Mouse (Mus musculus): ENCODE results near the gene Icam5. TPM values are rescaled to one million over a fixed set of nuclear protein-coding genes. Genes with fewer than 3 reads are reported as not detected.
A peak's percentile ranks its signal among the peaks of the same experiment; 100 is the strongest.
"Not testable (repeated sequence)": the region's sequence is repeated elsewhere in the genome, so short reads cannot be mapped to it uniquely, and the experiment has no call there.

The Icam5 gene
- total RNA-seq (2021): not detected

DNA sequence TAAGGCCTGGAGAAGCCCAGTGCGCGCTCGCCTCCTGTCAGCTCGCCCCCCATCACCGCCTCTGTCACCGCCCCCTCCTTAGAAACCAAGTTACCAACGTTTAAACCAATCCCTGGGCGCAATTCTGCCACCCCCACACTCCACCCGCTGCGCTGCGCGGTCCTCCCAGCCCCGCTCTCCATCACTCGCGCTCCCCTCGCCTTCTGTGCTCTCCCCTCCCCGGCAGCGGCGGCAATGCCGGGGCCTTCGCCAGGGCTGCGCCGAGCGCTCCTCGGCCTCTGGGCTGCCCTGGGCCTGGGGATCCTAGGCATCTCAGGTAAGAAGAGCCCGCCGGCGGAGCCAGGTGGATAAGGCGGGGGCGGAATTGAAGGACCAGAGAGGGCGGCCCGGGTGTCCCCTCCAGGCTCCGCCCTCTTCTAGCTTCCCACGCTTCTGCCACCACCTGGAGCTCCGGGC, at the start of gene Icam5:
TSS of gene Icam5 (plus strand) at position 178 of the 456 bp plus-strand sequence.
- intact Hi-C loops (cut with DNase I): loop anchor here (5.0 kb wide), 1 partner anchor 105 kb away; no protein-coding TSS in a partner anchor
- no peak for DNase-seq (ENCODE audit: low spot score)

DNA sequence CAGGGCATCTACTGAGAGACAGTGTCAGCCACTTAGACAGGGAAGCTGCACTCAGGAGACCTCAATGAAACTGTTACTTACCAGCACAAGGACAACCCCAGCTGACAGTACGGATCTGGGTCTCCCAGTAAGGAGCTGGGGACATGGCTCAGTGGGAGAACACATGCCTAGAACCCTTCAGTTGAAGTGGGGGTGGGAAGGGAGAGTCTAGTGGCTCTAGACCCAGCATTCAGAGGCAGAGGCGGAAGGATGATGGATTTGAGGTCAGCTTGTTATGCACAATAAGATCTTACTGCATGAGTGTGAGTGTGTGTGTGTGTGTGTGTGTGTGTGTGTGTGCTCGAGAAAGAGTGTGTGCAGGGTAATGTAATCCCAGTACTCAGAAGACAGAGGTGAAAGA, 49.7 kb upstream of the Icam5 start:
- intact Hi-C loops (cut with DNase I): no loop called here
- DNase-seq (ENCODE audit: low spot score): no peak

DNA sequence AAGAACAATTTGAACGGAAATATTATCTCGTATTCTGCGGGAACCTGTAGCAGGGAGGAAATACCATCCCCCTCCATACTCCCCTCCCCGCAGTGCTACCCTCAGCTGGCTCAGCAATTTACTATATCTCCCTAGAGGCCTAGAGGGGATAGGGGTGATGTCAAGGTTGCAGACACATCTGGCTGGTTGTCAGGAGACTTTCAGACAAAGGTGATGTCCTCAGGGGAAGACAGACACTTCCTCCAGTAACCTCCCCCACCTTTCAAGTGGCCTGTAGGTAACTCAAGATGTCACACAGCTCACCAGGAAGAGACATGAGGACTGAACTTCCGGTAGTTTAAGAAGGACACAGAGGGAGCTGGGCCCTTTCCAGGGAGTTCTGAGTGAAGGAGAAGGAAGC, 48.7 kb upstream of the Icam5 start:
- no peak for DNase-seq (ENCODE audit: low spot score)
- intact Hi-C loops (cut with DNase I): no loop called here

DNA sequence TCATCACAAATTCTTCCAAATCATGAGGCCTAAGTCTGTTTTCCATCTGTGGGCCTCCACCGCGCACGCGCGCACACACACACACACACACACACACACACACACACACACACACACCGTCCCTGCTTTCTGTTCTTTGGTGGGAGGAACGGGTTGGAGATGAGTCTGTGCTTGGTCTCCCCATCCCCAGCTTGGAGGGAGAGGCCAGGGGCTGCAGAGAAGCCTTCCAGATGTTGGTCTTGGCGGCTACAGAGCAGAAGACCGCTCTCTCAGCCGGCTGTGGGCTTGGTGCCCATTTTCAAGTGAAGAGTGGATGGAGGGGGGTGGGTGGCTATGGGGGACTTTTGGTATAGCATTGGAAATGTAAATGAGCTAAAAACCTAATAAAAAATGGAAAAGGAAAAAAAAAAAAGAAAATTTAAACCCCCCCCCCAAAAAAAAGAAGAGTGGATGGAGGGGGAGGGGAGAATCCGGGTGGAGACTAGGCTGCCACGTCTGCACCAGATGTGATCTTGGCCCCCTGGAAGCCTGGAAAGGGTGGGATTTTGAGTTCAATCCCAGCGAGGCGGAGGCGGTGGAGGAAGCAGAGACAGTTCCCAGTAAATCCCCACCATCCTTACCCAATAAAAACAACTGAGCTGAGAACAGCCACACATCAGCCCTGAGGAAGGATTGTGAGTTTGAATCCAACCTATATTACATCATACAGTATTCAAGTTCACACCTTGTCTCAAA, 44.8 kb upstream of the Icam5 start:
- intact Hi-C loops (cut with DNase I): no loop called here

DNA sequence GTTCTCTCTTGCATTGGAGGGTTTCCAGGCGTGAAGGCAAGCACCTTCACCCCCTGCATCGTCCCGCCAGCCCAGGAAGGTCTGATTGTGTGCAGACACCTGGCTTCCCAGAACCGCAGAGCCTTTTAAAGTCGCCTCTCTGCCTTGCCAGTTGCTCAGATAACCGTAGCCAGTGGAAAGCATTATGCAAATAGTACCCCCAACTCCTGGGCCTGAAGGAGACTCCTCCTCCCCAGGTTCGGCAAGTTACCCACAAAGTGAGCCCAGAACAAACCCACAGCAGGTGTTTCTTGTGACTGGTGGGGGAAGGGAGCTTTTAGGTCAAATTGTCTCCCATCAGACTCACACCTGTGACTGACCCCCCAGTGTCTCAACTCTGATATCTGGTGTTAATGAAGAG, 43.9 kb upstream of the Icam5 start:
- DNase-seq (ENCODE audit: low spot score): no peak
- intact Hi-C loops (cut with DNase I): no loop called here

More for the DNA sequence above, 44.8 kb upstream of the Icam5 start:
- DNase-seq (ENCODE audit: low spot score): peak; percentile 58

DNA sequence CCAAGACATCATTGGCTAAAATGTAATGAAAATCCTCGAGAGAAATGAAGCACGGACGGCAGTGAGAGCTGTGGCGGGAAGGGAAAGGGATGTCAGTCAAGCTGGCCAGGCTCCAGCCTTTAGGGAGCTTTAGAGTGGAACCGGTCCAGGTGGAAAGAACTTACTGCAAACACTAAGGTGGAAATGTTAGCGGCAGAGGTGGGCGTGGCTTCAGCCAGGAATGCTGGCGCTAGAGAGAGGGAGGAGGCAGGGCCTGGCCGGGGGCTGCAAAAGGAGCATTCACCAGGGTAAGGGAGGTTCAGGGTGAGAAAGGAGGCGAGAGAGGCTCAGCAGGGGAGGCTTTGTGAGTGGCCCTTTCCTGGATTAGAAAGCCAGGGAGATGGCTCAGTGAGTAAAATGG, 41.0 kb upstream of the Icam5 start:
- no peak for DNase-seq (ENCODE audit: low spot score)
- intact Hi-C loops (cut with DNase I): no loop called here

DNA sequence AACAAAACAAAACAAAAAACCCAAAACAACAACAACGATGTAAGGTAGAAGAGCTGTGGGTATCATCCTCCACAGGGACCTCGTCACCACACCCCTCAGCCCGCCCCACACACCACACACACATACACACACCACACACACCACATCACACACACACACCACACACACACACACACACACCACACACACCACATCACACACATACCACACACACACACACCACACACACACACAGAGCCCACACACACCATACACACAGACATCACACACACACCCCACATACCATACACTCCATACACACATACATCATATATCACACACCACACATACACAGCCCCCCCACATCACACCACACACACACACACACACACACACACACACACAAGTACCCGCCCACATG, 40.3 kb upstream of the Icam5 start:
- intact Hi-C loops (cut with DNase I): no loop called here
- DNase-seq (ENCODE audit: low spot score): no peak

DNA sequence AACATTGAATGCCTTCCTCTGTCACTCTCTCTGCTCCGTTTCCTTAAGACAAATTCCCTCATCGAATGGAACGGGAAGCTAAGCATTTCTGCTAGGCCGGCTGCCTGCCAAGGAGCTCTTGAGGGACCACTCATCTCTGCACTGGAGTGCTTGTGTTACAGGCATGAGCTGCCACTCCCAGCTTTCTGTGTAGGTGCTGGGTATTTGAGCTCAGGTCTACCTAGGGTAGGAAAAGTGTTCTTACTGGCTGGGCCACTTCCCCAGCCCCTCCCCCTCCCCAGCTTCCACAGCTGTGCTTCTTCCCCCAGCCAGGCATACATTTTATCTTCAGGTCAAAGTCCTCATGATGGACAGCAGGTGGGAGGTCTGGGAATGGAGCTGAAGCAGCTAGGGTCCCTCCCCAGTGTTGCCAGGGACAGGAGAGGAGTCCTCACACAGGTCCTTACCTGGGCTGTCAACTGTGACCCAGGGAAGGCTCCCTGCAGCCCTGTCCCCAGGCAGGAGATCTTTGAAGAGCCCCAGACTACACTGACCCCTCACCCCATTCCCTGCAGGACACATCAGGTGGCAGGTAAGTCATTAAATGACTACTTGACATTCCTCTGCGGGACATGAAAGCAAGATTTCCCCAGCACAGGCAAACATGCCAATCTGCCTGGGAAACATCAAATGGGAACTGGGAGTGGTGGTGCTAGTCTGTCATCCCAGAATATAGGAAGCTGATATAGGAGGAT, 38.5 kb upstream of the Icam5 start:
- intact Hi-C loops (cut with DNase I): no loop called here

DNA sequence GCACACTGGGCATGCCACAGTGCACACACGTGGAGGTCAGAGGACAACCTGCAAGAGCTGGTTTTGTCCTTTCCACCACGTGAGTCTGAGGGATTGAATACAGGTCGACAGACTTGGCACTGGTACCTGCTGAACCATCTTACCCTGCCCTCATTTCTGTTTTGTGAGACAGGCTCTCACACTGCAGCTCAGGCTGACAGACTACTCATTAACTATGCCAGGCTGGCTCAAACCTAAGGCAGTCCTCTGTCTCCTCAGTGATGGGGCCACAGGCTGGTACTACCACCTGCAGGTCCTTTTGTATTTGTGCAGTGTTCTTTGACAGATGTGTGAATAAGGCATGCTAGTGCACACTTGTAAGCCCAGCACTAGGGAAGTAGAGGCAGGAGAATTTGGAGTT, 36.8 kb upstream of the Icam5 start:
- intact Hi-C loops (cut with DNase I): loop anchor here (5.0 kb wide), 1 partner anchor 78 kb away; no protein-coding TSS in a partner anchor
- DNase-seq (ENCODE audit: low spot score): no peak

More for the DNA sequence above, 38.5 kb upstream of the Icam5 start:
- DNase-seq (ENCODE audit: low spot score): no peak

DNA sequence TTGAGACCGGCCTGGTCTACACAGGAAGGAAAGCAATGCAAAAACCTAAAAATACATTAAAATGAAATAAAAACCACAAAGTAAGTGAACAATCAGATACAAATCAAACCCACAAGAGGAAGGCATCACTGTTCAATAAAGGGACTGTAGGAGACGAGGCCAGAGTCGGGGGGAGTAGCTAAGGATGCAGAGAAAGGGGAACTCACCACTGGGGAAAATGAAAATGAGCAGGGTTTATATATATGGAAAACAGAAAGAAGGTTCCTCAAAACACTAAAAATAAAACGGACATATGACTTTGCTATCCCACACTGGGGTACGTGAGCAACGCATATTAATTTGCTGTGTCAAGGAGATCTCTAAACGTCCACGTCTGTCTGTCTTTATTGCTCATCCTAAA, 34.8 kb upstream of the Icam5 start:
- no peak for DNase-seq (ENCODE audit: low spot score)
- intact Hi-C loops (cut with DNase I): loop anchor here (5.0 kb wide), 1 partner anchor 80 kb away; no protein-coding TSS in a partner anchor

DNA sequence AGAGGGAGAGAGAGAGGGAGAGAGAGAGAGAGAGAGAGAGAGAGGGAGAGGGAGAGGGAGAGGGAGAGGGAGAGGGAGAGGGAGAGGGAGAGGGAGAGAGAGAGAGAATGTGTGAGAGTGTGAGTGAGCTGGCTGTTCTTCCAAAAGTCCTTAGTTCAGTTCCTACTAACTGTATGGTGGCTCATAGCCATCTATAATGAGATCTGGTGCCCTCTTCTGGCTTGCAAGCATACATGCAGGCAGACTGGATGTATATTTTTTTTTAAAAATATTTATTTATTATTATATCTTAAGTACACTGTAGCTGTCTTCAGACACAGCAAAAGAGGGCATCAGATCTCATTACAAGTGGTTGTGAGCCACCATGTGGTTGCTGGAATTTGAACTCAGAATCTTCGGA, 33.5 kb upstream of the Icam5 start:
- DNase-seq (ENCODE audit: low spot score): not testable (repeated sequence)
- intact Hi-C loops (cut with DNase I): loop anchor here (5.0 kb wide), 1 partner anchor 81 kb away; no protein-coding TSS in a partner anchor

DNA sequence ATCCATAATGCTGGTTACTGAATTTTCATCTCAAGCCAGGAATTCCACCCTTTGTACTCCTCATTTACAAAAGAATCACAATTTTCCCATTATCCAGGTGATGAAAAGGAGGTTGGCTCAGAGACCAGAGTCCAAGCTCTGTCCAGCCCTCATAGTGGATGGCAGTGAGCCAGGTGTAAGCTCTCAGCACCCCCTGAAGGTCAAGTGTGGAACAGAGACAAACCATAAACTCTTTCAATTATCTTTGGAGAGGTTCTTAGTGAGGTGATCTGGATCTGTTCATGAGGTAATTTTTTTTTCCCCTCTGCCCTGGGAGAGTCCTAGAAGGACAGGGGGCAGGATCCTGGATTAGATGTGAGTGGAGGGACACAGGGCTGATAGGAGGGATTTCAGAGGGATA, 31.1 kb upstream of the Icam5 start:
- intact Hi-C loops (cut with DNase I): loop anchor here (2.0 to 5.0 kb wide), 4 partner anchors 24 to 136 kb away; partner anchors contain the start of gene S1pr2
- DNase-seq (ENCODE audit: low spot score): no peak

DNA sequence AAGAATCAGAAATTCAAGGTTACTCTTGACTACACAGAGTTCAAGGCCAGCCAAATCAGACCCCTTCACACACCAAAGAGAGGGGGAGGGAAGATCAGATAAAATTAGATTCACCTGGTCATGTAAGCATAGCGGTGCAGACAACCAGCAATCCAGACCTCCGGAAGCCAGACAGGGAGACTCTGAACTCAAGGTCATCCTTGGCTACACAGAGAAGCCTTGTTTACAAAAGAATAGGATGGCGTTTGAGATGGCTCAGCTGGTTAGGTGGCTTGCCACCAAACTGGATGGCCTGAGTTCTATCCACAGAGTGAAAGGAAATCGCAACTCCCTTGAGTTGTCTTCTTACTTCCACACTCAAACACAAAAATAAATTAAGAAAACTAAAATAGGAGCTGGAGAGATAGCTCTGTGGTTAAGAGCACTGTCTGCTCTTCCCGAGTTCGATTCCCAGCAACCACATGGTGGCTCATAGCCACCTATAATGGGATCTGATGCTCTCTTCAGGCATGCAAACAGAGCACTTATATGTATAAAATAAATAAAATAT, 30.1 kb upstream of the Icam5 start:
- intact Hi-C loops (cut with DNase I): loop anchor here (2.0 to 5.0 kb wide), 5 partner anchors 25 to 136 kb away; partner anchors contain the start of genes Icam4 and S1pr2
- DNase-seq (ENCODE audit: low spot score): no peak

DNA sequence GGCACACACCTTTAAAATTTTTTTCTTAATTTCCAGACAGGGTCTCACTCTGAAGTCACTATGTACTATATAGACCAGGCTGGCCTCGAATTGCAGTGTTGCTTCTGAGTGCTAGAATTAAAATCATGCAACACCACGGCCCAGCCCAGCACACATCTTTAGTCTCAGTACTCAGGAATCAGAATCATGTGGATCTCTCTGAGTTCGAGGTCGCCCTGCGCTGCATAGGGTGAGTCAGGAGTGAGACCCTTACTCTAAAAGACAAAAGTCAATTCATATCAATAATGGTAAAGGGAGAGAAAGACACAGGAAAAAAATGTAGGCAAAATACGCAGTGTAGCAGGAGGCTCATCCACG, 29.6 kb upstream of the Icam5 start:
- DNase-seq (ENCODE audit: low spot score): no peak
- intact Hi-C loops (cut with DNase I): loop anchor here (2.0 to 5.0 kb wide), 3 partner anchors 27 to 135 kb away; partner anchors contain the start of gene Icam4

DNA sequence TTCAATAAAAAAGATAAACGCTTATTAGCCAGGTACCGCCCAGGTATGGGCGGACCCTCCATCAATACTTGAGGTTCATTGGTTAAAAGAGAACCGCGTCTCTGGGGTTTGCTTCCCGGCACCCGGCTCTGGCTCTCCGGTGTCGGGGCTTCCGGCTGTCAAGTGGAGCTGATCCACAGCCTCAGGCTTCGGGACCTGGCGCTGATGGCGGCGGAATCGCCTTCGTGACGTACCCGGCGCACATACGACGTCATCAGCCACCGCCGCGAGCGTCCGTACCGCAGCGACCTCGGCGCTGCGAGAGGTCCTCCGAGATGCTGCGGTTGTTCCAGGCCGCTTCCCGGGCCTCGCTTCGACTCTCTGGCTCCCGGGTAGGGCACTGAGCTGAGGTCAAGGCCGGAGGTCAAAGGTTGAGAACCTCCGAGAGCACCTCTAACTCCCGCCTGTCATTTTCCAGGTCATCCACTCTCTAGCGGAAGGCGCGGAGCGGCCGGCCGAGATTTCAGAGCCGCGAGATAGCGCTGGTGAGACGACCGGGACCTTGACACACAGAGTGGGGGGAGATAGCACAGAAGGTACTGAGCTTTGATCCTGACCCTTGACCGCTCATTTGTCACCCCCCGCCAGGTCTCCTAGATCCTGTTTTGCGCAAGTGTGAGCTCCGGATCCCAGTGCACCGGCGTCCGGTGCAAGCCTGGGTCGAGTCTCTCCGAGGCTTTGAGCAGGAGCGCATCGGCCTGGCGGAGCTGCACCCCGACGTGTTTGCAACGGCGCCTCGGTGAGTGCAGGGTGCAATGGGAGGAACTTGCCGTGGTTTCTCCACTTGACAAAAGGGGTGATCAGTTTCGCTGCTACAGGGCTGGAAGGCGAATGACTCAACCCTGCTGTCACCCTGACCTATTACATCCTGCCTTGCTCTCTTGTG, 29.0 kb upstream of the Icam5 start, which contains the start of gene Mrpl4:
TSS of gene Mrpl4 (plus strand) at position 112 of the 925 bp plus-strand sequence.
- DNase-seq (ENCODE audit: low spot score): peak; percentile 67
- intact Hi-C loops (cut with DNase I): loop anchor here (2.0 to 5.0 kb wide), 3 partner anchors 26 to 134 kb away; partner anchors contain the start of gene Icam4

DNA sequence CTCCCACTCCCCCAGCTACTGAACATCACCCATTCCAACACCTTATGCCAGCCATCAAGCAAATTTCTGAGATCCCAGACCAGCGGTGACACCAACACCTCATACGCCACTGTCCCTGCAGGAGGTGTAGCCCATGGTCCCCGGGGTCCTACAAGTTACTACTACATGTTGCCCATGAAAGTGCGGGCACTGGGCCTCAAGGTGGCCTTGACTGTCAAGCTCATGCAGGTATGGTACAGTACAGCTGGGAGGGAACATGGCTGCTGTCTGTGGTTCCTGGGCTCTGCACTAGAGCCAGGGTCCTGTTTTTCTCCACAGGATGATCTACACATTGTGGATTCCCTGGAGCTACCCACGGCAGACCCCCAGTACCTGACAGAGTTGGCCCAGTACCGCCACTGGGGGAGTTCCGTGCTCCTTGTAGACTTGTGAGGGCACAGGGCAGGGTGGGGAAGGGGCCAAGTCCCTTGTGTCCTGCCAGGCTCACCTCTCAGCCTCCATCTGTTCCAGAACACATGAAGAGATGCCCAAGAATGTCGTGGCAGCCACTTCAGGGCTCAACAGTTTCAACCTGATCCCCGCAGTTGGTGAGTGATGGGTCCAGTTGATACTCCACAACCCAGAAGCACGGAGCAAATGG, 24.4 kb upstream of the Icam5 start:
- intact Hi-C loops (cut with DNase I): no loop called here
- no peak for DNase-seq (ENCODE audit: low spot score)

DNA sequence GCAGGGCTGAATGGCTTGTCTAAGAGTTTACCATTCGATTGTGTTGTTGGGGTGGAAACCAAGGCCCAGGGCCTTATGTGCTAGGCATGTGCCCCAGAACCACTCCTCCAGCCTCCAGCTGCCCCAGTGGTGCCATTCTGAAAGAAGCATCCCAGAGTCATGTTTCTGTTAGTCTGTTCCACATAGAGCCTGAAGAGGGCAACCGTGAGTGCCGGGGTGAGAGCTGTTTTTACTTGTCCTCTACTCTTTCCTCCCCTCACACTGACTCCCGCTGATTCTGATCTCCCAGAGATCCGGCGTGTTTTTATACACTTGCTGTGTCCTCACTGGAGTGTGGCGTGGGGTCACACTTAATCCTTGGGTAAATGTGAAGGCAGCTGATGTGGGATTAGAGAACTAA, 23.9 kb upstream of the Icam5 start:
- intact Hi-C loops (cut with DNase I): no loop called here

DNA sequence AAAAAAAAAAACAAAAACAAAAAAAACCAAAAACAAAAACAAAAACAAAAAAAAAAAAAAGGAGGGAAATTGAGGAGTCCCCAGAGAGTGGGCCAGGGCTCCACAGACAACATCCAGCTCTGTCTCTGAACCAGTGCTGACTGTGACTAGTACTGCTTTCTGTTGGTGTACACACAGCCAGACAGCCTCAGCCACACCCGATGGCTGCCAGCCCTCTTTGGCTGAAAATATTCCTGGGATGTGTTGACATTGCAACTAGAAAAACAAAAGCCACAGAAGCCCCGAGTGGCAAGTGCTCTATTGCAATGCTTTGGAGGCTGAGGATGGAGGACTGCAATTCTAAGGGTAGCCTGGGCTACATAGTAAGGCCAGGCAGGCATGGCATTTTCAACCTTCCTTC, 21.5 kb upstream of the Icam5 start:
- peak; percentile 35 for DNase-seq (ENCODE audit: low spot score)
- intact Hi-C loops (cut with DNase I): no loop called here

More for the DNA sequence above, 23.9 kb upstream of the Icam5 start:
- no peak for DNase-seq (ENCODE audit: low spot score)
